Mouse (Mus musculus) ovary, postnatal 10 days (tissue): ENCODE results near the gene Rab3il1.
"Not testable (repeated sequence)": the region's sequence is repeated elsewhere in the genome, so short reads cannot be mapped to it uniquely, and the experiment has no call there.

Experiments used
- DNase-seq: peaks from one replicate; pipeline ENCODE4 v3.0.0; 2022; ENCODE audit warnings: low spot score

The Rab3il1 gene

DNA sequence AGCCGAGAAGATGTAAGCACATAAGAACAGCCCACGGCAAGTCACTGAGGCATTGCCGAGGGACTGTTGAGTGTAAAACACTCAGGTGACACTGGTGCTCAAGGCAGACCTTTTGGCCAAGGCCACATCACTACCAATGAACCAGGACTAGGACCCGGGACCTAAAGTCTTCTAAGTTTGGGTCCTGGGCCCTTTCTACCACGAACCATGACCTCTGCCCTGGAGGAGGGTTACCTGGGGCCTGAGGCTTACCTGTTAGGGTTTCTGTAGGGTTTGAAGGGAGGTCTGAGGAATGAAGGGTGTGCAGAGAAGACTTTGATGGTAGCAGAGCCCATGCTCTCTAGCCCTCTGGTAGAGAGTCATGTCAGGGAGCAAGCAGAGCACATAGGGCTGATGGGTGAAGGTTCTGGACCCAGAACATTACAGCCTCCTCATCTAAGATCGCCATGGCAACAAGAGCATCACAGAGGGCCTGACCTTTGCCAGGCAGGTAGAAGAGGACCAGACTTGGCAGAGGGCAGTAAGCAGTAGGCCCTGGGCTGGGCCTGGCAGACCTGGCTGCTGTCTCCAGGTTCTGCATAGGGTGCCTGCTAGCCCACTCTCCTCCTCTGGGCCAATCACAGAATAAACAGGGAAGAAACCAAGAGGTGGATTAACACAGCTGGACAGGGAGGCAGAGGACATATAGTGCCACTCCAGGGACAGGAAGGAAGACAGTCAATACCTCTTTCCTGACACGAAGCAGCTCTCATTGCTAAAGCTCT, at the start of gene Rab3il1, which contains the start of gene Best1:
Gene Rab3il1 (plus strand): TSS at position 464 of the 764 bp plus-strand sequence.
Gene Best1 (minus strand): TSS at position 428 of the 764 bp plus-strand sequence.
- DNase-seq: no peak

DNA sequence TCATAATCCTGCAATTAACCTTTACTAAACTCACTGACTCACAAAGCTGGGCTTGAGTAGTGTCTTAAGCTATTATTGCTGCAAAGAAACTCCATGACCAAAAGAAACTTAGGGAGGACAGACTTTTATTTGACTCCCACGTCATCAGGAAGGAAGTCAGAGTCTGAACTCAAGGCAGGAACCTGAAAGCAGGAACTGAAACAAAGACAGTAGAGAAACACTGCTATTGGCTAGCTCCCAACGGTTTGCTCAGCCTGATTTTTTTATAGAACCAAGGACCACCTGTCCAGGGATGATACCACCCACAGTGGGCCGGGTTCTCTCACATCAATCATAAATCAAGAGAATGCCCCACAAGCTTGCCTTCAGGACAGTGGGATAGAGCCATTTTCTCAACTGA, 49.1 kb upstream of the Rab3il1 start:
- no peak for DNase-seq

DNA sequence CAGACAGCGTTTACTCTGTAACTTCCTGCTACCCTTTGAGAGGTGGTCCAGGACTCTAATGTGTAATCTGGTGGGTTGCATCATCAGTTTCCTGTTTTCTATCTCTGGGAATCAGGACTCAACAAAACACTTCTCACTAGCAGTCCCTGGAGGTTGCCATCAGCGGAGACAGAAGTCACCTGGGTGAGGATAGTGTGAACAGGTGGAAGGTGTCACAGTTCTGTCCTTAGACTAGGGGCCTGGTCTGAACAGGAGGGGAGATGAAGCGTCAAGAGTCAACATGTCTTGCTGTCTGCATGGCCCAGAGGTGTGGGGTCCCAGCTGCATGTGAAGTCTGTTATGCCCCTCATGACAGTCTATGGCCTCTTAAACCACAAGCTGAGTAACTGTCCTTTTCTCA, 48.6 kb upstream of the Rab3il1 start:
- no peak for DNase-seq

DNA sequence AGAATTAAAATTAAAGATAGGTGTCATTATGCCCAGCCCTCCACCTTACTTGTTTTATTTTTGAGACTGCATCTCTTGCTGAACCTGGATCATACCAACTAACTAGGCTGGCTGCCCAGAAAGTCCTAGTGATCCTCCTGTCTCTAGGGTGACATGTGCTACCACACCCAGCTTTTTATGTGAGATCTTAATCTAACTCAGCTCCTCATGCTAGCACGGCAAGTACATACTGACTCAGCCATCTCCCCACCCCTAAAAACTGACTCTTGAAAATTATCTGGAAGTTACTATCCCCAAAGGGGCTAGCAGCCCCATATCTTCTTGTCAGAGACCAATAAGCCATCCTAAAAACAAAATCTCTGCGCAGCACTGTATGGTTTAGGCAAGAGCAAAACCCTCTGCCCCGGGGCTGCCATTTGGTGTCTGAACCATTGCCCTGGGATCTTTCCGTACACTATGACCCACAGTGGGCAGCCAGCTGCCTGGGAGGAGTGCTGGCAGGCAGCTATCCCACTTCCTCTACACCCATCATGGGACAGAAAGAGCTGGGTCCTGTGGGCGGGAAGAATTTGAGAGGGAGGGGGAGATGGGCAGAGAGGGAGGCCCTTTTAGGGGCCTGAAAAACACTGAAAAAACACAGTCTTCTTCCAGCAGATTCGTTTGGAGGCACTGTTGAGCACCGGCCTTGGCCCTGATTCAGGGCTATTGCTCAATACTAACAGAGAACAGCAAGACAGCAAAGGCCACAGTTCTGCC, 47.2 kb upstream of the Rab3il1 start:
- peak; percentile 67 for DNase-seq

DNA sequence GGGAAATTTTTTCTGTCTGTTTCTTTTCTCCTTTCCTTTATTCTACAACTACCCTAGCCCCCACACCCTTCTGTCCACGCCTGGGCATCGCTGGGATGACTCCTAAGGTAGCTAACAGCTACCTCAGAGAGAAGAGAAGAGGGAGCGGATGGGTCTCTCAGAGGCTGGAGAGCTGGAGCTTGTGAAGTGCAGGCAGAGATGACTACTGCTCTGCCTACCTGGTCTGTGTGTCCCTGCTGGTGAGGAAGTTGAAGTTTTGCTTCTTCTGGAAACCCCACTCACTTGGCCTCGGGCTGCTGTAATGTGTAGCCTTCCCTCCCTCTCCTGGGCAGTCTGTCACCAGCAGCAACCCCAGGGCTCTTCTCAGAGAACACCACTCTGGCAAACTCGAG, 46.7 kb upstream of the Rab3il1 start:
- no peak for DNase-seq

DNA sequence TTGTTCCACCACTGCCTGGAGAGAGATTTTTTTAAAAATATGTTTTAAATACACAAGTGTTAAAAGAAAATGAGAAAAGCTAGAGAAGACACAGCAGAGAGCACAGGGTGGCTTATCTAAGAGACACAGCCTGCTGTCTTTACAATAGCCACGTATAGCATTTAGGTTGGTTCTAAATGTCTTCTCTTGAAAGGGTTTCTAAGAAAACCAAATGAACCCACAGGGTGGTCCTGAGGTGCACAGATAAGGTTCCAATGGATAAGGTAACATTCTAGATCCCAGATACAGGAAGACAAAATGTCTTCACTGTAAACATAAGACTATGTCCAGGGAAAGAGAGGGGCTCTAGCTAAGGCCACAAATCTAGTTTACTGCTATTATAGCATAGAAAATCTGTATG, 46.0 kb upstream of the Rab3il1 start:
- no peak for DNase-seq

DNA sequence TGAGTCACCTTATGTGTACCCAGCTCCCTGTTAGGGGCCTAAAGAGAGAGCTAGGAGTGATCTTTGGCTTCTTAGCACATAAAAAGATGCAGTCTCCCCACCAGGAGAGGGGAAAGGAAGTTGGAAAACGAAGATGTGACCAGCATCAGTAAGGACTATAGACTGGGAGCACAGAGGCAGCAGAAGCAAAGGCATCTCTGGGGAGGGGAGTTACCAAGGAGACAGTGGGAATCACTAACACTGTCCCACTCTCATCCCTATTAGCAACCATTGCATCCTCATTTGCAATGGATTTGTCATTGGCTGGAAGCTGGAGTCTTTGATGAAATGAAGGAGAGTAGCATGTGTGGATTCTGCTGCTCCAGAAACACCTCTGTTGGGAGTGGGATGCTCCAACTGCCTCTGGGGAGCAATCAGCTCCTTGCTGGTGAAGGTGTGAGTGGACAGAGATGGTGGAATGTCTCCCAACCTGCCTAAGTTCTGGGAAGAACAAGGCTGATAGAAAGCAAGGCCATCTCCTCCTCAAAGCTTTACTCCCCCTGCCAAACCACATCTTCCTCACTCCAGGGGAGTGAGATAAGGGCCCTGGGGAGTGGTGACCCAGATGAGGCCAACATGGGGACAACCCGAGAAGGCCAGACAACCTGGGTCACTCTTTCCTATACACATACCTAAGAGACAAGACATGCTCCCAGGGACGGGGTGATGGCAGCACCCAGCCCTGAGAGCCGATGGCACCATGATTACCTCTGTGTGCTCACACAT, 44.7 kb upstream of the Rab3il1 start:
- DNase-seq: no peak

DNA sequence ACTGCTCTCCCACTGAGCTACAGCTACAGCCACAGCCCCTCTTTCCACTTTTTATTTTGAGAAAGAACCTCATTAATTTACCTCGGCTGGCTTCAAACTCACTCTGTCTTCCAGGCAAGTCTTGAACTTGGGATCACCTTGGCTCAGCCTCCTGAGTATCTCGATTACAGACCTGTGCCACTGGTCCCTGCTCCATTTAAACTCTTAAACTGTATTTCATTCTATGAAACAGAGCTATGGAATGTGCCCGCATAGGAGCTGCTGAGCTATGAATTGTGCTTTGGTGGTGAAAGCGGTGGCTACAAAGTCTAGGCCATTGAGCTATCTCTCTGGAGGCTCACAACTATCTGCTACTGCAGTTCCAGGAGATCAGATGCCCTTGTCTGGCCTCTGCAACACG, 43.5 kb upstream of the Rab3il1 start:
- DNase-seq: no peak

DNA sequence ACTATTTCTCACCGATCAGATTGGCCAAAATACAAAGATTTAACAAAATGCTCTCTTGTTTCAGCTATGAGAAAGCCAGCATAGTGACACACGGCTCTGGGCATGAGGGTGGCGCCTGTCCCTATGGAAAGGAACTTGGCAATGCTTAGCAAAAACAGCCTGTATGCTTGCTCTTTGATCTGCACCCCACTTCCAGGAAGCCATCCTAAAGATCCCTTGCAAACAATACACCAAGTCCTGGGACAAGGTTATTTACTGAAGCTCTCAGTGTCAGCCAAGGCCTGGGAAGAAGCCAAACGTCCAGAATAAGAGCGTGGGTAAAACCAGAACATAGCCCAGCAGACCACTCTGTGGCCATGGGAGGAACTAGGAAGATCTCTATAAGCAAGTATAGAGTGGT, 40.7 kb upstream of the Rab3il1 start:
- DNase-seq: no peak

DNA sequence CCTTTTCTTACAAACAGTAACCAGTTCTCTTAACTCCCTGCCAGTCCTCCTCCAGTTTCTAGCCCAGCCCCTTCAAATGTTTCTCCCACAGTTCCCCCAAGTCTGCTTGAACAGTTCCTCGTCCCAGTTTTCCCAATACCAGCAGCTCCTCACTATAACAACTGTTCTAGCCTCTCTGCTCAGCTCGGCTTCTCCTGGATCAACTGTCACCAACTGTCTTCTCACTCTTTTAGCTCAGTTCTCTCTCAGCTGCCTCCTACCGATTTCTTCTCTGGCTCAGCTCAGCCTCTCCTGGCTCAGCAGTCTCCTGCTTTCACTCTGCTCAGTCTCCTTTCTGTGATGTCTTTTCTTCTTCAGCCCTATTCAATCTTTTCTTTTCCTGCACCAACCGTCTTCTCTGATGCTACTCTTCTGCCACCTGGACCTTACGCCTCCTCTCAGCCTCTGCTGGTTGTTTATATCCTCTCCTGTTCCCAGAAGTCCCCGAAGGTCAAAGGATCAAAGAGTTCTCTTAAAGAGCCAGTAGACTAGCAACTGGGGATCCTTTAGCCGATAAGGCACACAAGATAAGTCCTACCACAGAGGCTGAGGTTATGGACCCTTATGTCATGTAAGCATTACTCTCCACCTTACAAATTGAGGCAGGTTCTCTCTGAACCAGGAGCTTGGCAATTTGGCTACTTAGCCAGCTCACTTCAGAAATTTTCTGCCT, 37.1 kb upstream of the Rab3il1 start:
- no peak for DNase-seq

DNA sequence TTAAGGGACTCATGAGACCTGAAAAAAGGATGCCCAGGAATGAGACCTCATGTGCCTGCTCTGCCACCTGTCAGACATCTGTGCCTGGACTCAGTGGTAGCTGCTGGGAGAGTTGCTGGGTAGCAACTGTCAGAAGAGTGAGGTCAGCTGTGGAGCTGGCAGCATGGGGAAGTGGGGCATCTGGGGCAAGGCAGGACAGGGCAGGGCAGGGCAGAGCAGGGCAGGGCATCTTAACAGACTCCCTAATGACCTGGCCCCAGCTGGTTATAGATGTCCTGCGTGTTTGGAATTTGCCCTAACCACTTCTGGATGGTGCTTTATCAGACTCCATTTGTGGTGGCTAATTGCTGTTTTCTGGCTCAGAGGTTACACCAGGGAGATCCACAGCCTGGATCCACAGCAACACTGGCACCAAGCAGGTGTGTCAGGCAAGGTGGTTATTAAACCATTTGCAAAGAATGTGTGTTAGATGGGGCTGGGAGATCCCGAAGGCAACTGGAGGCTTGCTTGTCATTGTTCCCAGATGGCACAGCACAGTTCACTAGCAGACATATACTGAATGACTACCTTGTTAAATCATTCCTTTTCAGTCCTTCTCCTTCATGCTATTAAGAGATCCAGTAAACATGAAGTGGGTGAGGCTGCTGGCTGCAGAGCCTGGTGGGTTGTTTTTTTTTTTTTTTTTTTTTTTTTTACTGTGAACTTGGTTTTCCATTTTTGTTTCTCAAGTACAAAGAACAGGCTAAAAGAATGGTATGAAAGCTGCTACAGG, 35.2 kb upstream of the Rab3il1 start:
- DNase-seq: no peak

DNA sequence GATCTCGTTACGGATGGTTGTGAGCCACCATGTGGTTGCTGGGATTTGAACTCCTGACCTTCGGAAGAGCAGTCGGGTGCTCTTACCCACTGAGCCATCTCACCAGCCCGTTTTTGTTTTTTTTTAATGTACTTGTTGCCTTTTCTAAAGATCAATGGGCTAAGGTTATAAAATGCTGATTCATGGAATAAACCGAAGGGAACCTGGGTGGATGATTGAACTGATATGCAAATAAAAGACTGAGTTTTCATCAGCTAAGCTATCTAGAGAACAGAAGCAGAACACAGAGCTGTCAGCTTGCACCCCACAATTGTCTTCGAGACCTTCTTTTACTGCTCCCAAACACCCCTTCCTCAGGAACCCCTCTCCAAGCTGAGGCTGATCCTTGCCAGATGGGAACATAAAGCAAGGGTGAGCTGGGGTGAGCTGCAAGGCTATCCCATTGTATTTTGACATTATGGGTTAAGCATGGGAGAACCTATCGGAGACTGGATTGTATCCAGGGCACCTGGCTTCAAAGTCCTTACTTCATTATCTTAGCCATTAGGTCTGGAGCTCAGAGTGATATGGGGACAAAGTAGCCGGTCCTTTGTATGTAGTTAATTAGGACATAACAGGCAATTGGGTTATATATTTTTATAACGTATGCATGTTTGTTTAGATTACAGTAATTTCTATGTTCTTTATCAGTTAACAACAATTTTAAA, 33.2 kb upstream of the Rab3il1 start:
- DNase-seq: no peak

DNA sequence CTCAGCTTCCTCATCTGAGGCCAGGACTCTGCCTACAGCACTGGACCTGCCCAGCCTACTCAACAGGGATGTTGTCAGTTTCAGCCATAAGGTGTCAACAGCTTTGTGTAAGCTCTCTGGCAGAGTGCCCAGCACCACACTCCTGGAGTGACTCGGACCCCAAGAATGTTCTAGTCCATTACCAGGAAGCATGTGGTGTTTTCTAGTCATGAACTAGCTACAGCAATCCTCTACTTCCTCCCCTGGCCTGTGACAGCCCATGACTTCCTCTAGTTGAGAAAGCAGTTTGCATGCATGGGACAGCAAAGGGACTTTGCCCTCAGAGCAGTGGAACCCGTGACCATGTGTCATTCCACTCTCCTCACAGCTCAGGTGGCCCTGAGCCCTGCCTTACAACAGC, 26.6 kb upstream of the Rab3il1 start:
- DNase-seq: not testable (repeated sequence)

DNA sequence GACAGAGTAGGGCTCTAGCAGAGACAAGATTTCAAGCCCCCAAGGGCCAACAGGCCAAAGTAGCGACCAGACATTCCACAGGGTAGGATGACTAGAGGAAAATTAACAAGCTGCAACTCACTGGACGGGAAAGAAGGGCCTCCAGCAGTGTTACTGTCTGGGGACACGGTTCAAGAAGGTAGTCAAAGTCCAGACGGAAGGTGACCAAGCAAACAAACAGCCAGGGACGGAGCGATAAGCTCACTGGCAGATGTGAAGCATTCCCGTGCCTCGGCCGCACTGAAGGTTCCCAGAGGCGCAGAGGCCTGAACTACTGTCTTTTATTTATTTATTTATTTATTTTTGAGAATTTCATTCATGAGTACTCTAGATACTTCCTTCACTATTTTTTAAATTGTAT, 24.4 kb upstream of the Rab3il1 start:
- DNase-seq: no peak

DNA sequence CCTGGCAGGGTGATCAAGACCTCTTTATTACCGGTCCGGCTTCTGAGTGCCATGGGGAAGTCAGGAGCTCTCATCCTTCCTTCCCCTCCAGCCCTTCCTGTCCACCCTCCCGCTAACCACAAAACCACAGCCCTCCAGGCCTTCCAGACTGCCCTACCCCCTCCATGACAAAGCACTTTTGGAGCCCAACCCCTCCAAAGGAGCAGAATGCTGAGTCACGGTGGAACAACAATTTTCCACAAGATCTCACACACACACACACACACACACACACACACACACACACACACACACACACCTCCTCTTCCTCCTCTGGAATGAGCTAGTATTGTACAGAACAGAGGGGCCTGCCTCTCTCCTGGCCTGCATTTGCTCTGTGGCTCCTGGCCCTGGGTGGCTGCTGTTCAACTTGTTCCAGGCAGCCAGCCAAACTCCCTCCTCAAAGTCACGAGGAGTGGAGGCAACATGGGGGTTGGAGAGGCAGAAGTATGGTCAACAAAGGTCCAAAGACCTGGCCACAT, 23.0 kb upstream of the Rab3il1 start:
- peak; percentile 65 for DNase-seq

DNA sequence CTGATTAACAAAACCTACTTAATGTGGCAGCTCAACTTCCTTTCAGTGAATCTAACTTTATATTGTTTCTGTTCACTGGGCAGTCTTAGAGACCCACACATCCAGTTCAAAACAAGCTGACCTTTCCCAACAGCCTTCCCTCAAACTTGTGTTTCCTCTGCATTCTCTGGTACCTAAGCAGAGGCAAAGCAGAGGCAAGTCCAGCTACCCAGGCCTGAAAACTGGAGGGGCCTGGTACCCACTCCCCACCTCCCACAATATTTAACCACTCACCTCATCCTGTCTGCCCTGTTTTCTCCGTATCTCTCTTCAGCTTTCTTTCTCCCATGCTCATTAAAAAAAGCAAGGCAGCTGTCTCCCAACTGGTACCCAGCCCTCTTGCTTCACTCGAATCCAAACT, 22.3 kb upstream of the Rab3il1 start:
- DNase-seq: no peak

DNA sequence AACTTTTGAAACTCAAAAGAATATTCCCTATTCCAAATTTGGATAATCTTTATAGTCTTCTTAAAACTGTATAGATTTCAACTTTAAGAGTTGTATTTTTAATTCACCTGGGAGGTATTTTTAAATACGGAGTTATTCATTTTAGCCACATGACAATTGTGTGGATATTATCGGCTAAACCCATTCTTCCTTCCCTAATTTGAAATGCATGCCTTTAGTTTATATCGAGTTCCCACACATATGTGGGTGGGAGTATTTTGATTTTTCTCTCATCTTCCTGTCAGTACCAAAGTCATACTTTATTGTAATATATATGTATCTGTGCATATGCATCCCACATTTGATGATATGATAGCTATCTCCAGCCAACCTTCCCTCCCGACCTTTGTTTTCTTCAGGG, 21.2 kb upstream of the Rab3il1 start, which contains the start of gene Fth1:
Gene Fth1 (plus strand): TSS at position 341 of the 400 bp plus-strand sequence.
- no peak for DNase-seq

DNA sequence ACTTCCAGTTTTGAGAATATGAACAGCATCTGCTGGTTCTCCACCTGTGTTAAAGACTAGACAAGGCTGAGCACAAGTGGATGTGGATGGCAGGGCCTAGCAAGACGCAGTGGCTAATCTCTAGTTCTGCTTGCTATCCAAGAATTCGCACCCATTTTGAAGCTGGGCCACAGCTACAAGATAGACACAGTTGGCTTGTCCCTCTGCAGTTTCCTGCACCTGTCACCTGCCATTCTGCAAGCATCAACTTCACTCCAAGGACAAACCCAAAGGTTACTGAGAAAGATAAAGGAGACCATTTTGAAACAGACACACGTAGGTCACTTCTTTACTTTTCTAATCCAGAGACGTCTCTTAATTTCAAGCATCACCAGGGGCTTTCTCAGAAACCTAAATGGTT, 19.8 kb upstream of the Rab3il1 start:
- DNase-seq: no peak

DNA sequence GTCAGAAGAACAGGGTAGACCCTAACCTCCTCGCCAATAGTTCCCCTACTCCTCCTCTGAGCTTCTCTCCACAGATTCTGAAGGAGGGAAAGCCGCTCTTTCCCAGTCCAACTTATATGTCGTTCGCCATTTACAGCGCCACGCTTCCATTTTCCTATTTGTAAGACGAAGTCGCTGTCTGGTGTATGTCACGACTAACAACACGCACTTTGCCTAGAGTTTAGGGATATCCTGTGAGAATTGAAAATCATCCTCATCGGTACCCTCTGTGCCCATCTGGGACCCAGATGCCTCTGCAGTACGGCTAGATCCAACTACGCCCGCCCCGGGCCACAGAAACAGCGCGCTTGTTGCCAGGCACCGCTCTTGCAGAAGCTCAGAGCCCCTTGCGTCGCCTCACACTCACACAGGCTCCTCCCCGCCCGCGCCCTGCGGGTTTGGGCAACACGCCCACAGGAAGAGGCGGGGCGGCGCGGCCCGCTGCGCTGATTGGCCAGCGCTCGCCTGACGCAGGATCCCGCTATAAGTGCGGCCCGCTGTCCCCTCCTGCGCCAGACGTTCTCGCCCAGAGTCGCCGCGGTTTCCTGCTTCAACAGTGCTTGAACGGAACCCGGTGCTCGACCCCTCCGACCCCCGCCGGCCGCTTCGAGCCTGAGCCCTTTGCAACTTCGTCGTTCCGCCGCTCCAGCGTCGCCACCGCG, 19.2 kb upstream of the Rab3il1 start:
- DNase-seq: peak; percentile 95
